8 mouse cellular contexts compared by ENCODE assay signal in the genomic region with DNA sequence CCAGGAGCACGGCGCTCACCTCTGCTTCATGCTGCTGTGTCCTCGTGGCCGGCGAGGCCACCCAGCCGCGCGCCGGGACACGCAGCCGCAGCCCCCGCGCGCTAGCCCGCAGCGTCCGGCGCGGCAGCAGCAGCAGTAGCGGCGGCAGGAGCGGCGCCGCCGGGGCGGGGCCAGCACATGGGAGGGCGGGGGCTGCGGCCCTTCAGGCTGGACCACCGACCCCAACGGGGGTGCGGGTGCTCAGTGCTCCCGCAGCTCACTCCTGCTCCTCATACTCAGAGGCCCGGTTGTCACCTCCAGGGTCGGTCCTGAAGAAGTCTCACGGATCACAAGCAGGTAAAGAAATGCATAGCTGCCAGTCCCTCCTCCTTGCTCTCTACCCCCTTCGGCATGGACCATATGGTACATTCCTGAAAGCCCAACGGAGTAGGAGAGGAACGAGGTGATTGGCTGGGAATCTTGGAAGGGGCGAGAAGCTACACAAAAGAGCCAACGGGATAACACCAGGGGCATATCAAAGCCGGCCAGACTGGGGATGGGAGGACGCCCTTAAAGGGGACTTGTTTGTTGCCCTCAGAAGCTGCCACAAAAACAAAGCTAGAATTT. TPM values are rescaled to one million over a fixed set of nuclear protein-coding genes. Genes with fewer than 3 reads are reported as not detected.
DNase-seq lines count a peak whose midpoint lies in the region; ATAC-seq lines count a peak whose summit lies in the region.

No protein-coding gene starts in this region.

- no peaks in the 10 kb centered on the region for H3K27me3 ChIP-seq in hindbrain, embryonic 12.5 days

- peak; percentile 98 for DNase-seq in Muller cell, postnatal 12 days (ENCODE audit: inconsistent ontology term)
- DNase-seq in cerebellum, adult 9-11 months, result peak; percentile 97
- DNase-seq in frontal cortex, adult 2 months (ENCODE audit: extremely low spot score in 1 of 2, low spot score in 1 of 2), result peak; percentile 92 to 94
- DNase-seq in layer of hippocampus, postnatal 14 days (ENCODE audit: low spot score in 2 of 2), result peak; percentile 92 to 97
- DNase-seq in lung, postnatal 14 days, result peak; percentile 88
- peak; percentile 92 for DNase-seq in retina, adult 2 months (ENCODE audit: low read depth, low spot score)
- DNase-seq in thymus, postnatal 36 days, result peak; percentile 86

- H3K4me2 ChIP-seq in hindbrain, embryonic 12.5 days (replicated peaks), result peak overlapping the region; percentile 80

- peak overlapping the region; percentile 87 for H3K4me3 ChIP-seq in hindbrain, embryonic 12.5 days

- H3K9me3 ChIP-seq in hindbrain, embryonic 12.5 days (replicated peaks), result no peaks in the 10 kb centered on the region

- peak; percentile 97 for ATAC-seq in hindbrain, embryonic 12.5 days (ENCODE audit: low FRiP score)

- WGBS in hindbrain, embryonic 12.5 days, result 1% methylated on average over 25 of the region's 42 CpGs

- H3K36me3 ChIP-seq in hindbrain, embryonic 12.5 days, result no peaks in the 10 kb centered on the region

- H3K27ac ChIP-seq in hindbrain, embryonic 12.5 days, result peak overlapping the region; percentile 85

- H3K9ac ChIP-seq in hindbrain, embryonic 12.5 days, result peak overlapping the region; percentile 89

- peaks cover 30% of the 10 kb centered on the region for H3K4me1 ChIP-seq in hindbrain, embryonic 12.5 days

RNA-seq across cellular contexts. Expression of gene Mical3, which starts 20.7 kb away (rescaled TPM):
- 63.6 and 64.3 TPM in 2 replicates for polyA plus RNA-seq in frontal cortex, adult 2 months (2012; rRNA removed)
- 20.7 and 22.7 TPM in 2 replicates for polyA plus RNA-seq in hindbrain, embryonic 12.5 days (2016; fragmentation: Nextera tagmentation; extraction: Ambion mirVana)
- 10 to 100 TPM; 95.3 to 96.0 TPM for total RNA-seq in layer of hippocampus, postnatal 14 days (2021)

Comparison
In these comparisons a context has a peak if more than half of its experiments do, and no peak if none do; other contexts are left out.
1. Peak in every context shown above with its lines: DNase-seq, ATAC-seq, H3K4me3 ChIP-seq and H3K27ac ChIP-seq.